Mouse (Mus musculus) adrenal gland, adult 18-20 months (tissue): ENCODE data around the gene Ntn5. TPM values are rescaled to one million over a fixed set of nuclear protein-coding genes. Genes with fewer than 3 reads are reported as not detected.

ENCODE experiments used
- DNase-seq, 2 experiments: peaks; one replicate each; pipeline ENCODE4 v3.0.0; 2021 to 2022; ENCODE audit warnings: low spot score in 2 of 2
- total RNA-seq, 2 experiments: library from RNA; stranded (reverse); gene quantifications; 1 replicate in 1 of 2; 2 replicates in 1 of 2; pipeline ENCODE4 v1.2.3; 2021

Ntn5 gene
- total RNA-seq, 2 experiments from 2014 or later = 0.36 to 0.61 TPM

- DNase-seq = no peak
Observed at GRCm38 (mm10) chr7:45711316-45712021, 27.6 kb downstream of the Ntn5 start.

GRCm38 (mm10) chr7:45712022-45712757, 28.4 kb downstream of the Ntn5 start:
- peak in 1 of 2 experiments; percentile 56 for DNase-seq

GRCm38 (mm10) chr7:45713396-45713795, 29.6 kb downstream of the Ntn5 start:
- peak in 1 of 2 experiments; percentile 25 for DNase-seq

GRCm38 (mm10) chr7:45713881-45714520, 30.2 kb downstream of the Ntn5 start:
- DNase-seq = no peak

GRCm38 (mm10) chr7:45714630-45715089, 30.8 kb downstream of the Ntn5 start:
- no peak for DNase-seq

- DNase-seq = peak; percentile 90 to 95
Observed at GRCm38 (mm10) chr7:45715090-45715708, 31.4 kb downstream of the Ntn5 start, which contains the start of gene Rpl18. Gene Rpl18 (plus strand): TSS chr7:45715457.

GRCm38 (mm10) chr7:45715741-45716459, 32.1 kb downstream of the Ntn5 start:
- no peak for DNase-seq

- no peak for DNase-seq
Observed at GRCm38 (mm10) chr7:45716460-45716857, 32.6 kb downstream of the Ntn5 start.

- DNase-seq = no peak
Observed at GRCm38 (mm10) chr7:45716952-45717917, 33.4 kb downstream of the Ntn5 start.

- DNase-seq = peak; percentile 98
Observed at GRCm38 (mm10) chr7:45717918-45718297, 34.1 kb downstream of the Ntn5 start, which contains the start of gene Sphk2. Gene Sphk2 (minus strand): TSS chr7:45718002.

GRCm38 (mm10) chr7:45718331-45718730, 34.5 kb downstream of the Ntn5 start:
- DNase-seq = no peak

GRCm38 (mm10) chr7:45719180-45719579, 35.4 kb downstream of the Ntn5 start:
- DNase-seq = no peak

GRCm38 (mm10) chr7:45719738-45720412, 36.1 kb downstream of the Ntn5 start:
- DNase-seq = peak in 1 of 2 experiments; percentile 16

- peak in 1 of 2 experiments; percentile 21 for DNase-seq
Observed at GRCm38 (mm10) chr7:45720413-45721233, 36.8 kb downstream of the Ntn5 start, which contains the start of gene Fam83e. Gene Fam83e (plus strand): TSS chr7:45721212.

GRCm38 (mm10) chr7:45721234-45721571, 37.4 kb downstream of the Ntn5 start:
- DNase-seq = no peak

- DNase-seq = no peak
Observed at GRCm38 (mm10) chr7:45721642-45722347, 38.0 kb downstream of the Ntn5 start.

GRCm38 (mm10) chr7:45722348-45722713, 38.5 kb downstream of the Ntn5 start:
- DNase-seq = no peak
